Mouse (Mus musculus): ENCODE results near the gene Mtg2.
A peak's percentile ranks its signal among the peaks of the same experiment; 100 is the strongest.

DNA sequence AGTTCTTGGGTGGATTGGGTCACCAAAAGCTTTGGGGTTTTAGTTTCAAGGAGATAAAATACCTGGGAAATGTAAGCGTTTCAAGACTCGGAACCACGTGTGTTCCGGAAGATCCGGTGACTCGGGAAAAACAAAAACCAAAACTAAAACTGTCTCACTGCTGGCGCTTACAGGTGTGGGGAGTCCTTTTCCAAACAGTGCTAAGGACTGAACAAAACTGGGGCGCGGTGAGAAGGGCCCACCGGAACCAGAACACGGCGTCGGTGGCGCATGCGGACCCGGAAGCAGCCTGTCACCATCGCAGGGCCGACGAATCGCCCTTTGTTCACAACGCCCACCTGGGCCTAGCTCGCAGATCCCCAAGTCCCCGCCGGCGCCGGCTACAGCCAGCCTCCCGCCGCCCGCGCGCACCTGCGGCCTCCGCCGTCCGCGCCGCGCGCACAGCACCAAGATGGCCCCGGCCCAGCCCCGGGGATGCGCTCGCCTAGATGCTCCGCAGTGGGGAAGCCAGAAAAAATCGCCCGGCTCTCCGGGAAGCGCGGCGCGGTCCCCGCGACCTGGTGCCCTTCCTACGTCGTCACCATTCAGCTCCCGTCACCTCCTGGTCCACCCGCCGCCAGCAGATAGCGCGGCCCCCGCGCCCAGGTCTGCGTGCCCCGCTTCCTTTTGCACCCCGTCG lies 28.7 kb upstream of the Mtg2 start:
- peak; percentile 23 for TF ChIP-seq POLR2A (IDR thresholded peaks at IDR 0.05; ENCODE audit: insufficient read length, low read depth)
- no peak for TF ChIP-seq SRF (IDR thresholded peaks at IDR 0.05; ENCODE audit: control insufficient read depth, insufficient read length, low read depth)
- peak in 1 of 3 experiments; percentile 26 for TF ChIP-seq MYOD1 (IDR thresholded peaks at IDR 0.05; ENCODE audit: control insufficient read depth in 1 of 3, insufficient read length in 2 of 3, low read depth in 2 of 3)
- no peak for TF ChIP-seq USF1 (IDR thresholded peaks at IDR 0.05; ENCODE audit: low read depth)
- TF ChIP-seq E2F4 (IDR thresholded peaks at IDR 0.05; ENCODE audit: insufficient read depth) = no peak
- no peak for TF ChIP-seq TCF12 (IDR thresholded peaks at IDR 0.05; ENCODE audit: insufficient read depth, poor library complexity, severe bottlenecking)
- TF ChIP-seq MAX (IDR thresholded peaks at IDR 0.05; ENCODE audit: low read depth) = no peak
- TF ChIP-seq MYOG (IDR thresholded peaks at IDR 0.05; ENCODE audit: control insufficient read depth in 1 of 3, insufficient read depth in 1 of 3, insufficient read length in 2 of 3, low read depth in 2 of 3) = no peak
- no peak for TF ChIP-seq TCF3 (IDR thresholded peaks at IDR 0.05; ENCODE audit: insufficient read length, low read depth)
- TF ChIP-seq CEBPB (IDR thresholded peaks at IDR 0.05; ENCODE audit: insufficient read depth, poor library complexity, severe bottlenecking) = no peak
- TF ChIP-seq POLR2AphosphoS2 (IDR thresholded peaks at IDR 0.05; ENCODE audit: insufficient read length, low read depth) = no peak
- no peak for TF ChIP-seq REST (IDR thresholded peaks at IDR 0.05; ENCODE audit: insufficient read depth, insufficient read length)
